Mouse (Mus musculus): ENCODE measurements around the gene U2surp. TPM values are rescaled to one million over a fixed set of nuclear protein-coding genes. Genes with fewer than 3 reads are reported as not detected.
A peak's percentile ranks its signal among the peaks of the same experiment; 100 is the strongest.
"Not testable (repeated sequence)": the region's sequence is repeated elsewhere in the genome, so short reads cannot be mapped to it uniquely, and the experiment has no call there.

U2surp gene
- total RNA-seq, 2 experiments from 2014 or later, result 27.3 to 34.6 TPM

DNA sequence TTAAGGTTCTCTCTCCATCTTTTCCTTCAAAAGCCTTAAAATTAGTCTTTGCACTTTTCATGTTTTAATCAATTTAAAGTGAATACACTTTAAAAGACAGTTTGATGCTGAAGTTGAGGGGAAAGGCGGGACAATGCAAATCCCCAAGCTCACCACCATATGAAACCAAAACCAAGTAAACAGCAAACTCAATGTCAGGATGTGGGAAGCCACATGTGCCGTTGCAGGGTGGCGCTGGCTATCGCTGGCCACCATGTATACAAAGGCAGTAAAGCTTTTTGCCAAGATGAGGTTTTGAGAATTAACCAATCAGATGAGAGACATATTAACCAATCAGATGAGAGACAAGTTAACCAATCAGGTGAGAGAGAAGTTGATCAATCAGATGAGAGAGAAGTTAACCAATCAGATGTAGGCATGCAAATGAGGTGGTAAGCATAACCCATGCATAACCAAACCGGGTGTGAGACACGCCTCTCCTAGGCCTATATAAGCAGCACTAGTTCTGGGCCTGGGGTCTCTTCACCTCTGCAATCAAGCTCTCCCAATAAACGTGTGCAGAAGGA lies 42.7 kb downstream of the U2surp start:
- DNase-seq, result not testable (repeated sequence)

DNA sequence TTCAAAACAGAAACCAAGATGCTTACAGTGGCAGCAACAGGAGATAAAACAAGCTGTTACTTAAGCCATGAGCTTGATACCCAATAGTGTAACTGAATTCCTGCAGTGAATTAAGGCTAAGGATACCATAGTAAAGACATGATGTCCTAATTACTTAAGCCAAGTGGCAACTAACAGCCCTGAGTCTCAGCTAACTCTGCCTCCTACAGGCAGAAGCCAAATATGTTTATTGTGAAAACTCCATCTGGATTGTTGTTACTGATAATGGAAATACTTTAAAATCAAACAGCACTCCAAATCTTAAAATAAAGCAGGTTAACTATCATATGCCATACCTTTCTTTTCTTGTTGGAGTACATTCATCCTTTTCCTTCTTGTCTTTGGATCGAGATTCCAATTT lies 47.8 kb downstream of the U2surp start:
- no peak for DNase-seq

DNA sequence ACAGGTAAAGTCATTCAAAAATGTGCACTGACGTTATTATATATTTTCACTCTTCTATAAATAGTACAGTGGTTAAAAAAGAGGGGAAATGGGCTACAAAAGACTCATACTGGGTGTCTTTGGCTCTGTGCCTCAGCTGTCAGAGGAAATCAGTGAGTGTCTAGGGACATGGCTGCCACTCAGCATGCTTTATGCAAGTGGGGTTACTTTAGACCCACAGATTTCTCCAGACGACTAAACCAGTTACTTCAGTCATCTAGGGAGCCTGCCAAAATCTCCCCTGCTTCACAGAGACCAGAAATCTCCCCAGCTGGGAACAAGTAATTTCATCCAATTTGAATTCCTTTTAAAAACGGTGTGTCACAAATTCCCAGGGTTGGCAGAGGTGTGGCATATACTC lies 59.9 kb downstream of the U2surp start:
- no peak for DNase-seq

DNA sequence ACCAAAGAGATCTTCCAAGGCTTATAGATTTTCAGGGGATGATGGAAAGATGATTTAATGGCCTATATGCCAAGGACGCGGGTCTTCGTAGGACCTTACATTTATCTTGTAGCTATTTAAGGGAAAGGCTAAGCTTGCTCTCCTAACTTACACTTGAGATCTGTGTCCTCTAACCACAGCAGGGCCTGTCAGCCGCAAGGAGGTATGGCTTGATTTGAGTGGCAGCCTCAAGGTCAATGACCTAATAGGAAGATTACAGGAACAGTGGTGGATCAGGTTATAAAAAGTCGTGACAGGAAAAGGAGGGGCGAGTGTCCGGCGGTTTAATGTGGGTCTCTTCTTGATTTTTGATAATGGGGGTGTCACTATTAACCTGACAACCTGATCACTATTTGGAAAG lies 61.2 kb downstream of the U2surp start:
- peak; percentile 29 to 32 for DNase-seq

DNA sequence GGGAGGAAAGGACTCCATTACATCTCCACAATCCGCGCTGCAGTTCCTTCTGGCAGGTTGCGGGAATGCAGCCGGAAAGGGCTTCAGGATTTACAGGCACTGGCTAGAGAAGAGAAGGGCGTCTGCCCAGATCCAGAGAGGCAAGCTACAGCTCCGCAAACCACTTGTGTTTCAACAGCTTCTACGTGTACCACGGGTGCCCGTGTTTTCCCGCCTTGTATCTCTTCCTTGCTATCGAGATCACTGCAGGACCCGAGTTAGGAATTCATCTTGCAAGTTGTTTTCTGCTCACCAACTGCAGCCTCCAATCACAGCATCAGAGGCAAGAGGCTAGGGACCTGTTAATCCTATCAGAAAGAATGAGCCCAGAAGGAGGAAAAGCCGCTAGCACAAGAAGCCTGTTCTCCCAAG lies 69.5 kb downstream of the U2surp start:
- DNase-seq, result no peak

DNA sequence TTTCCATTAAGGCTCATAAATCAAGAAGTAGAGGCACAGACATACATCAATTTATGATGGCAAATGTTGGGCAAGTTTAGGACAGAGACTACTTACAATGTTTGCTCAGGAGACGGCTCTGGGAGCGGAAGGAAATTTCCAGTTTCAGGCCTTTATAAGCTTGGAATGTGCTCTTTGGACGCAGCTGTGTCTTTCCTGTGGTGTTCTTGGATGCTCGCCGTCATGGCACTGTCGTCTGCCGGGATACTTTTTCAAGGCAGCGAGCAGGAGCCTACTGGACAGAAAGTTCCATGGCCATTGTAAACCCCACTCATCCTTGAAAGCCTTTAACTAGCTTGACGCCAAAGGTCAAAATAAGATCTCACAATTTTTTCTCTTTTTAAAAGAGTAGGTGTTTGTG lies 73.9 kb downstream of the U2surp start:
- no peak for DNase-seq

DNA sequence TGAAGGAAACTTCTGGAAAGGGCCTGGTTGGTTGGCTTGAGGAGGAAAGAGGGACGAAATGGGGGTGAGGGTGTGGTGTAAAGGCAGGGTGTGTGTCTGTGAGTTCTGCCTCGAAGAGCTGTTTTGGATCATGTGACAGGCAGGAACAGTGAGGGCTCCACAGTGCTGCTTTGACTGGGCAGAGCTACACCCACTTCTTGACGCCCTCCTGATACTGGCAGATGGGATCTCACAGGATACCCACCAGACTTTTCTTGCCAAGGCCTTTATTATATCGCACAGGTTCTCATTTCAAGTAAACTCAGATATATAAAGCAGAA lies 75.5 kb downstream of the U2surp start:
- no peak for DNase-seq

DNA sequence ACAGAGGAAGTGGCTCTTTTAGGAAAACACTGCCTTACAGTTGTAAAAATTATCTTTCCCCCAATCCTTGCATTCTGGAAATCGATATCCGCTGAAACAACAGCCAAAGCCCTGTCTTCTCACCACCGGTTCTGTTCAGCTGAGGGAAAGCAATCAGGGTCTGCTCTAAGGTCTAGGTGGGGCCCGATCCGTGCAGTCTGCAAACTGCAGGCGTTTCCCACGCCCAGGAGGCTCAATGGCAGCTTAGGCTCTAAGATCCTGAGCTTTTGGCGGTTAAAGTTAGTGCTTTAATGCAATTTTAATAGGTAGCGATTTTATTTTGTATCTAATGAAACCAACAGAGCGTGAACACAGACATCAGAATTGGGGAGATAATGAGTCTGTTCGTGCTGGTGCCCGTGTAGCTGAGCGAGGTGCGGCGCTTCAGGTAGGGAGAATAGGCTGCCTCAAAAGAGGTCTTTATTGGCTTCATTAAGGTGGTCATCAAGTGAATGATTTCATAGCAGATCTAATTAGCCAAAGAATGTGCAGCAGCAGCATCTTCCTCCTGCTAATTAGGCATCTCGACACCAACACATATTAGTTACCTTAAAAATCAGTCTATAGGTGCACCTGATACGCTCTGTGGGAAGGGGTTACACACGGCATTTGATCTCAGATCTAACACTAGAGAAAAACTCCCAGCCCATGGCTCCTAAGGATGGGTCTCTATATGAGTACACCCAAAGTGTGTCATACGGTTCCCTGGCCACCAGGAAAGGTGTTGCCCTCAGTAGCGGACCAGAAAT lies 76.1 kb downstream of the U2surp start:
- DNase-seq, result no peak

DNA sequence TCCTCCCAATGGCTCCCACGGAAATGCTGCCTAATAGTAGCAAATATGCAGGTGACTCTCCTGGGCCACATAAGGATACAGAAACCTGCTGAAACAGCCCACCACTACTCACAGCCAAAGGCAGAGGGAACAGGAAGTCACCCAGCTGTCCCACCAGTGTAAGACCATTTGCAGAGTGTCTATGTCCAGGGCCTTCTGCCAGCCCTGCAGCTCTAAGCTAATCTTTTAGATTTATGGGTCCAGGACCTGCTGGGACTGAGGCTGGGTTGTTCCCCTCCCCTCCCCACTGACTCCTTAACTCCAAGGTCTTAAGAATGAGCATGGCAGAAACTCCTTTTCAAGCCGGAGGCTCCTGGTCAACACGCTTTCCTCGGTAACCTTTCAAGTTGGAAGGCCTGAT lies 83.5 kb downstream of the U2surp start:
- no peak for DNase-seq

DNA sequence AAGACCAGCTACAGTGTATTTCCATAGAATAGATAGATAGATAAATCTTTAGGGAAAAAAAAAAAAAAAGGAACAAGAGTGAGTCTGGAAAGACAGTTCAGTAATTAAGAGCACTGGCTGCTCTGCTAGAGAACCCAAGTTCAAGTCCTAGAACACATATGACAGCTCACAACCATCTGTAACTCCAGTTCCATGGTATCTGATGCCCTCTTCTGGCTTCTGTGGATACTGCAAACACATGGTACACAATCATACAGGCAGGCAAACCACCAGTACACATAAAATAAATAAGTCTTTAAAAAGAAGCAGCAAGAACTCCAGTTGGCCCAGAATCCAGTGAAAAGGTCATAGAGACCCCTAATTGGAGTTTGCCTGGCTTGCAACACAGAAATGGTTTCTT lies 97.9 kb downstream of the U2surp start:
- no peak for DNase-seq

DNA sequence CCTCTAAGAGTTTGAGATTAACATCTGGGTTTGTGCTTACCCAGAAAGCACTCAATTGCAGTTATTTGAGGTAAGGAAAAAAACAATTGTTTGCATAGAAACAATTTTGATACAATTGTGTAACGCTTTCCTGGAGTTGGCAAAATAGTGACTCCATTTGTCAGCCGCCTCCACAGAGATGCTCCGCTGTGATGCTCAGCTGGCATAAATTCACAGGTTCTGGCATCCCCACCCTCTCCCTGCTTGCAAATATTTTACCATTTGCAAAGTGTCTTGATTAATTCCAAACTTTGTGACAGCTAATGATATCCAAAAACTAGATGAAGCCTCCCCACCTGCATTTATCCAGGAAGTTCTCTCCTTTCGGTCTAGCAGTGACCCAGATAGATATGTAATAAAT lies 99.7 kb downstream of the U2surp start:
- DNase-seq, result no peak

DNA sequence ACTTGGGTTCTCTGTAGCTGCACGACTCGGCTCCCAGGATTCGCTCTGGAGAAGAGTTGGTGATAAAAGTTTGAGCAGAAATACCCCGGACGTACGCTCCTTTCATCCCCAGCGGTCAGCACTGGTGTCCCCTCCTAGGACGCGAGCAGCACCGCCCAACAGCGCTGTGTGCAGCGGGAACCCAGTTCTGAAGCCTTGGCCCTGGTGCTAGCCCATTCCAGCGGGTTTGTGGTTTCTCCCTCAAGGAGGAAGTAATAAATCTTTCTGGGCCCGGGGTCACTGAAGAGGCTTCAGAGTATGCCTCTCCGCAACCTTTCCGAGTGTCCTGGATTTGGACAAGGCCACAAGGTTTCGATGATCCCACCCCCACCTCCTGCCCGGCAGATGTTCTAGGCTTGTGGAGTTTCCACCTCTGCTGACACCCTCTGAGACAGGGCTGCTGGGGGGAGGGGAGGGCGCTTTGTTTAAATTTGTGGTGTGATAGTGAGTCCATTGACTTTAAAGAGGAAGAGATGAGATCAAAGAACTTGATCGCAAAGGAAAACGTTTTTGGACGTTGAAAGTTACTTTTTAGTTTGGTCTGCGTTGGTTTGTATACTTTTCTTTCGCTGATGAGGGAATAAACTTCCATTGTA lies 104.1 kb downstream of the U2surp start:
- DNase-seq, result no peak

Other genes starting within 250 kb of the U2surp start
- gene Chst2, start 105.3 kb downstream of the U2surp start, total RNA-seq (2021), result 1 to 10 TPM; 1.2 TPM
- gene Paqr9, start 47.7 kb upstream of the U2surp start, total RNA-seq (2021), result 10 to 100 TPM; 38.1 to 40.5 TPM
- gene Pcolce2, start 125.6 kb upstream of the U2surp start, total RNA-seq (2021), result 10 to 100 TPM; 27.9 to 30.7 TPM
- 1 to 10 TPM; 7.4 to 8.0 TPM for gene Trpc1, start 238.4 kb upstream of the U2surp start, total RNA-seq (2021)

All from heart, adult 18-20 months (tissue).